Mouse (Mus musculus) E14TG2a.4 (cell line): ENCODE data around the gene Ydjc.

Experiments used
- CTCF ChIP-seq: conservative IDR thresholded peaks from 2 replicates; pipeline ENCODE4 v1.5.1; 2014; ENCODE audit warnings: low read length
- NANOG ChIP-seq: IDR thresholded peaks from 2 replicates; pipeline ENCODE4 v1.6.1; 2014; ENCODE audit warnings: borderline replicate concordance, low read length, mixed read lengths
- POU5F1 ChIP-seq: IDR thresholded peaks from 2 replicates; pipeline ENCODE4 v1.6.1; 2014; ENCODE audit warnings: low read length, borderline replicate concordance

DNA sequence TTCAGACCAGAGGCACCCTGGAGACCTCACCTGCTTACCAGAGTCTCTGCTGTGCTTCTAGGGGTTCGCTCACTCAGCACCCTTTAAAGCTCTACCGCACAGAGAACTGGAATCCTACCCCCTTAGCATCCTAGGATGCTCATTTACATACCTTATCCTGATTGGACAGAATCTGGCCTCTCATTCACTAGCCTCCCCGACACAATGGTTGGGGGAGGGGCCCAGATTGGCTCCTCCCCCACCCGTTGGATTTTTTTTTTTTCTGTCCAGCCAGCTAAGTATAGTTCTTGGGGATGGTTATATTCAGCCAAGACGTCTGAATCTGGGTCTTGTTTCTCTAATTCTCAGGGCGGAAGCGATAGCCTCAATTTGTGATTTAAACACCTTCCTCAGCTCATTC lies at the start of gene Ydjc:
- TF ChIP-seq CTCF (no peak), POU5F1 (no peak), NANOG (no peak)
